Mouse (Mus musculus): ENCODE results near the gene Crabp1.
A peak's percentile ranks its signal among the peaks of the same experiment; 100 is the strongest.

The Crabp1 gene

GRCm38 (mm10) chr9:54764561-54765217, at the start of gene Crabp1:
Gene Crabp1 (plus strand): TSS chr9:54764748.
- DNase-seq (ENCODE audit: extremely low spot score): peak; percentile 76

- no peak for DNase-seq (ENCODE audit: extremely low spot score)
Measured at GRCm38 (mm10) chr9:54715776-54716175, 48.8 kb upstream of the Crabp1 start.

- no peak for DNase-seq (ENCODE audit: extremely low spot score)
Measured at GRCm38 (mm10) chr9:54717527-54717926, 47.0 kb upstream of the Crabp1 start.

- DNase-seq (ENCODE audit: extremely low spot score): no peak
Measured at GRCm38 (mm10) chr9:54722156-54722555, 42.4 kb upstream of the Crabp1 start.

- DNase-seq (ENCODE audit: extremely low spot score): no peak
Measured at GRCm38 (mm10) chr9:54722596-54722995, 42.0 kb upstream of the Crabp1 start.

- DNase-seq (ENCODE audit: extremely low spot score): no peak
Measured at GRCm38 (mm10) chr9:54726315-54726714, 38.2 kb upstream of the Crabp1 start.

- no peak for DNase-seq (ENCODE audit: extremely low spot score)
Measured at GRCm38 (mm10) chr9:54732122-54732521, 32.4 kb upstream of the Crabp1 start.

GRCm38 (mm10) chr9:54733921-54734638, 30.5 kb upstream of the Crabp1 start, which contains the start of gene Wdr61:
Gene Wdr61 (minus strand): TSS chr9:54734519.
- DNase-seq (ENCODE audit: extremely low spot score): peak; percentile 99

GRCm38 (mm10) chr9:54734639-54735252, 29.8 kb upstream of the Crabp1 start:
- DNase-seq (ENCODE audit: extremely low spot score): no peak

GRCm38 (mm10) chr9:54736284-54736701, 28.3 kb upstream of the Crabp1 start:
- peak; percentile 78 for DNase-seq (ENCODE audit: extremely low spot score)

GRCm38 (mm10) chr9:54738376-54738775, 26.2 kb upstream of the Crabp1 start:
- peak; percentile 78 for DNase-seq (ENCODE audit: extremely low spot score)

GRCm38 (mm10) chr9:54743891-54744290, 20.7 kb upstream of the Crabp1 start:
- DNase-seq (ENCODE audit: extremely low spot score): no peak

- peak; percentile 74 for DNase-seq (ENCODE audit: extremely low spot score)
Measured at GRCm38 (mm10) chr9:54745740-54746370, 18.7 kb upstream of the Crabp1 start.

GRCm38 (mm10) chr9:54750215-54750981, 14.2 kb upstream of the Crabp1 start:
- DNase-seq (ENCODE audit: extremely low spot score): no peak

GRCm38 (mm10) chr9:54751684-54752083, 12.9 kb upstream of the Crabp1 start:
- no peak for DNase-seq (ENCODE audit: extremely low spot score)

- peak; percentile 71 for DNase-seq (ENCODE audit: extremely low spot score)
Measured at GRCm38 (mm10) chr9:54752201-54752943, 12.2 kb upstream of the Crabp1 start.

- DNase-seq (ENCODE audit: extremely low spot score): no peak
Measured at GRCm38 (mm10) chr9:54752944-54753295, 11.6 kb upstream of the Crabp1 start.

GRCm38 (mm10) chr9:54759592-54759991, 5.0 kb upstream of the Crabp1 start:
- DNase-seq (ENCODE audit: extremely low spot score): peak; percentile 72

GRCm38 (mm10) chr9:54764091-54764490, 457 bp upstream of the Crabp1 start:
- peak; percentile 33 for DNase-seq (ENCODE audit: extremely low spot score)

- peak; percentile 52 for DNase-seq (ENCODE audit: extremely low spot score)
Measured at GRCm38 (mm10) chr9:54765336-54766085, 963 bp downstream of the Crabp1 start.
